Mouse (Mus musculus): ENCODE measurements around the gene Tppp.
"Not testable (repeated sequence)": the region's sequence is repeated elsewhere in the genome, so short reads cannot be mapped to it uniquely, and the experiment has no call there.

Tppp gene

GRCm38 (mm10) chr13:74025151-74026081 lies 16.2 kb downstream of the Tppp start:
- DNase-seq (ENCODE audit: low read depth, low spot score): no peak

DNA sequence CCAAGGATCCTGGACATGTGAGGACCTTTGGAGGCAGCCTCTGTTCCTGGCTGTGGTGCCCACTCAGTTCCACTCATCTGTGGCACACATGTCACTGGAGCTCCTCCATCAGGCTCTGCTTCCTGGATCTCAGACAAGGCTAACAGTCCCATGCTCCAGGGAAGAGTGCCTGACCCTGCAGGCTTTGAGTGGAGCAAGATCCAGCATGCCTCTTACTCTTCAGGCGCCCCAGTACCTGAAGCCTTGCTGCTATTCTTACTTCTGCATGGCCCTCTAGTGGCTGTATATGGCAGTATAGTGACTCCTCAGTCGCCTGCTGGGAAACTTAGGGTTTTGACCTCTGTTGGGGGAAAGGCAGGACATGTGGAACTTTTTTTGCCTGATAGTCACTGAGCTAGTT lies 17.0 kb downstream of the Tppp start:
- DNase-seq (ENCODE audit: low read depth, low spot score): peak; percentile 69

GRCm38 (mm10) chr13:74028116-74028515 lies 18.9 kb downstream of the Tppp start:
- DNase-seq (ENCODE audit: low read depth, low spot score): no peak

DNA sequence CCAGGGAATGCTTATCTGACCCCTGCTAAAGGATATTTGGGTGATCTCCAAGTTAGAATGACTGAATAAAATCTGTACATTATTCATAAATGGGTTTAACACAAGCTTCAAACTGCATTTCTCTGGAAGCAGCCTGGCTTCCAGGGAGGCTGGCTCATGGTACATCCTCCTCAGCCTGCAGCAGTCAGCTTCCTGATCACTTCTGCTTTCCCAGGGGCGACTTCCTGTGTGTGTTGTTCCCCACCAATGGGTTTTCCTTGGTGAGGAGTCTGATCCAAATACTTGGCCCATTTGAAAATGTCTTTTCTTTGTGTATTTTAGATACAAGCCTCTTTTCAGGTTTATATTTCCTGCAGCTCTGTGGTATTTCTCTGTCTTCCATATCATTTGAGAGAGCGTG lies 19.8 kb downstream of the Tppp start:
- no peak for DNase-seq (ENCODE audit: low read depth, low spot score)

DNA sequence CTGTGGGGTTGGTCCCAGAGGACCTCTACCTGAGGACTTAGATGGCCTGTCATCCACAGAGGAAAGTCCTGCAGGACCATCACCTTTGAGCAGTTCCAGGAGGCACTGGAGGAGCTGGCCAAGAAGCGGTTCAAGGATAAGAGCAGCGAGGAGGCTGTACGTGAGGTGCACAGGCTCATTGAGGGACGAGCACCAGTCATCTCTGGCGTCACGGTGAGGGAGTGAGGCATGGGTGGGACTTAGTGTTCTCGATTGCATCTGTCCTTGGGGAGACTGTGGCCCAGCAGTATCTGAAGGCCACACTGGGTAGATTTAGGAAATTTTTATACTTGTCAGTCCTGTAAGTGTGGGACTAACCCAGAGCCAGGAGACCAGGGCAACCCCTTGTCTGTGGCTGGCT lies 21.5 kb downstream of the Tppp start:
- DNase-seq (ENCODE audit: low read depth, low spot score): no peak

DNA sequence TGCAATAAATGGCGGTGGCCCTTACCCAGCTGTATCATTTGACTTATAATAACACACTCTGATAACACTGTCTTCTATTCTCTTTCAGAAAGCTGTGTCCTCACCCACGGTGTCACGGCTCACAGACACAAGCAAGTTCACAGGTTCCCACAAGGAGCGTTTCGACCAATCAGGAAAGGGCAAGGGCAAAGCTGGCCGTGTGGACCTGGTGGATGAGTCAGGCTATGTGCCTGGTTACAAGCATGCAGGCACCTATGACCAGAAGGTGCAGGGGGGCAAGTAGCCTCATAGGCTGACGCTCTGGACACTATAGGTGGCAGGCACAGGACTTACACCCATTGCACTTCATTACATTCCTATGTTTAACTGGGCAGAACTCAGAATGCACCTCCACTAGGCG lies 21.9 kb downstream of the Tppp start:
- no peak for DNase-seq (ENCODE audit: low read depth, low spot score)

DNA sequence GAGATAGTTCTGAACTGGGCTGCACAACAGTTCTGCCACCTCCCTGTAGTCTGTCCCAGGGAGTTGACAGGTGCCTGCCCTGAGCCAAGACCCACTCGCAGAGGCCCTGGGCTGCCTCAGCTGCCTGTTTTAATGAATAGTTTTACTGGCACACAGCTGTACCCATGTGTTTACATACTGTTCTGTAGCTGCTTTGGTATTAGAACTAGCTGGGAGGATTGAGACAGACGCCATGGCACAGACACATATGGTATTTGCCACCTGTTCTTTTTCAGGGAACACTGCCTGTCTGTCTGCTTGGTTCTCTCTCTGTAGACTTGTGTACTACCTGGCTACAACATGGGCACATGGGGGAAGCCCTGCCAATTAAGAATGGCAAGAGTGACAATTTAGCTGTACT lies 25.5 kb downstream of the Tppp start:
- no peak for DNase-seq (ENCODE audit: low read depth, low spot score)

- no peak for DNase-seq (ENCODE audit: low read depth, low spot score)
These were observed 26.6 kb downstream of the Tppp start for GRCm38 (mm10) chr13:74035776-74036175.

GRCm38 (mm10) chr13:74039926-74040325 lies 30.7 kb downstream of the Tppp start:
- no peak for DNase-seq (ENCODE audit: low read depth, low spot score)

DNA sequence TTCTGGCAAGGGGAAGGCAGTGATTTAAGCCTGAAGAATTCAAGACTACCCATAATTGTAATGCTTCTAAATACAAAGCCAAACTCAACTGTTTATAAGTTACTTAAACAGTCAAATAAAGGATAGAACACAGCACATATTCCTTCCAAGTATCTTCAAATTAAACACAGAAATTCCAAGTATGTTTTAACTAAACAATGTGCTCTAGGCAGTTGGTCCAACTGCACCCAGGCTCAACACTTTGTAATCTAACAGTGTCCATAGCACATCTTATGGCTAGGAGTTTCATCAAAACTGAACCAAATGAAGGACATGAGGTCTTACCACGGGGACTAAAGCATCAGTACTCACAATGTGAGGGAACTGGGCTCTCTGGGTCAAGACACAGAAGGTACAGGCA lies 47.0 kb downstream of the Tppp start:
- no peak for DNase-seq (ENCODE audit: low read depth, low spot score)

DNA sequence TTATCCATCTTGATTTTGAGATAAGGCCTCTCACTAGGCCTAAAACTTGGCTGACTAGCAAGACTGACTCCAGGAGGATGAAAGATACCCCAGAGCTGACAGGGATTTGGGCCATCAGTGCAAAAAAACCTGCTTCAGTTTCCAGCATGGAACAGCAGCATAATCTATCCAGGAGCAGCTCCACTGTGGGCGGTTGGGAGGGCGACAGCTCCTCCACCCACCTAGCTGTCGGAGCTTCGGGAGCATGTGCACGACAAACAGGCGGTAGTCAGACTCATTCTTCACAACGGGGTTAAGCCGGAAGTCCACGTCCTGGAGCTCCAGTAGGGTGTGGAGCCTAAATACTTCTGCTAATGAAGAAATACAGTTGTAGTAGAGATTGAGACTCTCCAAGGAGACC lies 48.9 kb downstream of the Tppp start:
- no peak for DNase-seq (ENCODE audit: low read depth, low spot score)

DNA sequence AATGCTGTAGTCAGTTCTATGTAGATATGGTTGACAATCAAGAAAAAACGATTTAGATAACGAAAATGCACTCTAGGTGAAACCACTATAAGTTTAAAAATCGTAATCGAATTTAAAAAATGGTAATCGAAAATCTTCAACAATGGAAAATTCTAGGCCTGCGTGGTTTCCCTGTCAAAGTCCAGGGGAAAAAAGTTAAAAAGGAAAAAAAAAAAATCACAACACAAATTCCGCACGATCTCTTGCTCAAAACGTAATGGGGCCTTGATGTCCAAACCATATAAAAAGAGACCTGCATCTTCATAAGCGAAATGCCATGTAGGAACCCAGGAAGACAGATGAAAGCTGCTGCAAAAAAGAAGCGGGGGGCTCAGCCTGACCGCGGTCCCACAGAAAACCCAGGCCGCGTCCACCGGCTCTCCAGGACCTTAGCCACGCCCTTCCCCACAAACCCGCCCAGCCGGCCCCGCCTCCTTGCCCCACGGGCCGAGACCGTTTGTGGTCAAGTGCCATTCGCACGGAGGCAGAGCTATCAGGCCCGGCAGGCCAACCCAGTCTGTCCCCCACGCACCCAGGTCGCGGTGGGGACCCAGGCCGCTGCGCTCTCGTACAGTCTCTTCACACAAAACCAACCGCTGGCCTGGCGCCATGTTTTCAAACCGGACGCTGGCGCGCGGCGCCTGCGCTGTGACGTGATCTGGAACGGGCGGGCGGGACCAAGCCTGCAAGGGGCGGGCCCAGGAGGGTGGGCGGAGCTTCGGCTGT lies 52.6 kb downstream of the Tppp start, which contains the start of gene Cep72:
Gene Cep72, minus strand, starts transcription at position 687 of the 765 bp plus-strand sequence.
- DNase-seq (ENCODE audit: low read depth, low spot score): peak; percentile 93

DNA sequence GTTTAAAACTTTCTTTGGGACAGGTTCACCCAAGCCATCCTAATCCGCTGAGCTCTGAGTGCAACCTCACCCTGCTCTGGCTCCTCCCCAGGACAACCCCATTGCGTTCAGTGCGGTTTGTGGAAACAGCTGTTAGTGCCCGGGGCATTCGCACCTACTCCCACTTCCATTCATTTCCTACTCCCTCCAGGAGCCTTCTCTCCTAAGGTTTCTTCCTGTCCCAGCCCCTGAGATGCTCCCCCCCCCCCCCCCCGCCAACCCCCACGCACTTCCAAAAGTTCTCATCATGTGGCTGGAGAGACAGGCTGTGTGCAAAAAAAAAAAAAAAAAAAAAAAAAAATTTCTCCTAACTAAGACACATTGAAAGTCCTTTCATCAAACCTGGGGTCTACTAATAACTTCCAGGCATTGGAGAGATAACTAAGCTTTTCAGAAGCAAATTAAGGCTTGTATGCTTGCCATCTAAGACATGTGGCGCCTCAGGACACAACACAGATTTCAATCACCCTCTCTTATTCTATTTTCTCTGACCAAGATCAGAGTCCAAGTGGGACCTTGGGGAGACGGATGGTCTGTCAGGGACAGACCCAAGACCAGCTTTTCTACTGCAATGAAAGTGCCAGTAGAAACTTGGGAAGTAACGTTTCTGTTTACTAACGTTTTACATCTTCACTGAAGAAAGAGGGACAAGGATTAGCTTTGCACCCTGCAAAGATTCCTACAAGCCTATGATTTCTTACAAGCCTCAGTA lies 53.3 kb downstream of the Tppp start:
- no peak for DNase-seq (ENCODE audit: low read depth, low spot score)

DNA sequence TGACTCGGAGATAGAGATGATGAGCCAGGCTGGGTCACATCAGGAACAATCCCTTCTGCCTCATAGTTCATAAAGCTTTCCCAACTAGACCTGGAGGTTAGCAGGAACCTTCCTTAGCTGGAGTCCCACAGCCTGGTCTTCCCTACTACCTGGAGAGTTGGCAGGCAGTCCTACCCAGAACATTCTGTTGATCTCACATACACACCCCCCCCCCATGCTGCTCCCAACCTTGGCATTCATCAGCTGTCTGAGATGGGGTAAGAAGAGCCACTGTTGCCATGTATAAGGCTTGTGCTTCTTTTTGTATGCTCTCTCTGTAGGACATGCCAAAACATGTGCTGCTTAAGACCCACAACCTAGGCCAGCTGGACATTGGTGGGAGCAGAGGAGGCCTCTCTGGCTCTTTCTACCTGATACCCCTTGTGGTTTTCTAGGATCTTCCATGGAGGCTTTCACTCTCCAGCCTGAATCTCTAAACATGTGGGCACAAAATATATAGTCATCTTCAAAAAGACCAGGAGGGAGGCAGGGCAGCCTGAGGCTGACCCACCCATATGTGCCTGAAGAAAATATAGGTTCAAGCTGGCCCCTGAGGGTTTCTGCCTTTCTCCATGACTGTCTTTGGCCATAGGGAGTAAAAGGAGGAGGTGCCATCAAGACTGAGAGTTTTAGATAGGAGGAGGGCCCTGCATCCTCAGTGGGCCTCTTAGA lies 54.3 kb downstream of the Tppp start:
- DNase-seq (ENCODE audit: low read depth, low spot score): no peak

GRCm38 (mm10) chr13:74066576-74066975 lies 57.4 kb downstream of the Tppp start:
- no peak for DNase-seq (ENCODE audit: low read depth, low spot score)

DNA sequence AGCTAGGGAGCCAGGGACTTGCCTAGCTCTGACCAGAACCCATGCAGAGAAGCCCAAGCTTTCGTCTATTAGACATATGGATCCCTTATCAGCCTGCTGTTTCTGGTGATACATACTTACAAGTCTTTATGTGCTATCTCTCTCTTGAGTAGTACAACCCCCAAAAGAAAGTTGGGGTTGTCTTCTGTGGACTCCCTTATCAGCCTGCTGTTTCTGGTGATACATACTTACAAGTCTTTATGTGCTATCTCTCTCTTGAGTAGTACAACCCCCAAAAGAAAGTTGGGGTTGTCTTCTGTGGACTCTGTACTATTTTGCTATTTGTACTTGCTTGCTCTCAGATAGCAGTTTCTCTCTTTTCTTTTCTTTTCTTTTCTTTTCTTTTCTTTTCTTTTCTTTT lies 62.0 kb downstream of the Tppp start:
- not testable (repeated sequence) for DNase-seq (ENCODE audit: low read depth, low spot score)

DNA sequence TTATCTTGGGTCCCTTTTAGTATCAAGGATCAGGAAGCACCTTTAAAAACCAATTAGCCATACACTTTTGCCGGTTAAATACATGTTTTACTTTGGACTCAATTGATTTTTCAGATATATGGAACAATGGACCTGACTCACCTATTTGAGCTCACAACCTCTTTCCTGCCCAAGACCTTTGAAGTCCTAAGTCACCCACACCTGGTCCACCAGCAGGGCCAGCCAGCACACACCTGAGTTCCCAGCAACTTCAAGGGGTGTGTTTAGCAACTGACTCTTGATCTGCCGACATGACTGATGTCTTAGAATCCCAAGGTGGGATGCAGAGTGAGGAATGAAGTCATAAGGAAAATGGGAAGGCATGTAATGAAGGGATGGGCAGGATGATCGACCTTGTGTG lies 62.5 kb downstream of the Tppp start:
- DNase-seq (ENCODE audit: low read depth, low spot score): no peak

DNA sequence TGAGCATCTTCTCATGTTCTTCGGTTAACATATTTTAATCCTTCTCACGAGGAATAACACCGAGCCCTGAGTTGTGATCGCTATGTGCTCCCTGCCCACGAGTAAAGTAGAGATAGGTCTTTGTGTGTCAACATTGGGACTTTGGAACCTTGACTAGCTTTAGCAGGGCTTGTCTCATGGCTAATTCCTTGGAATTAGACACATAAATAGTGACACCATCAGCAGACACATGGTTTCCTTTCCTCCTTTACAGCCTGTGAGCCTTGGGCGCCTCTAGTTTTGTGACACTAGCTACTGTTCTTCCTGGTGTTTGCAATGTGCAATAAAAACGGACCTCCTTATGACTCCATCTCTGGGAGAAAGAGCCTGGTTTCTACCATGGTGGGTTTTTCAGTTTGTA lies 64.2 kb downstream of the Tppp start:
- no peak for DNase-seq (ENCODE audit: low read depth, low spot score)

Data from ES-CJ7 (cell line).